Mouse (Mus musculus) midbrain, embryonic 13.5 days (tissue): Measurements from ENCODE around the gene Nr1h5. TPM values are rescaled to one million over a fixed set of nuclear protein-coding genes. Genes with fewer than 3 reads are reported as not detected.
A peak's percentile ranks its signal among the peaks of the same experiment; 100 is the strongest.

Experiments used
- ATAC-seq: fragments of 200-750 bp; cut with Nextera tagmentation; 2 replicates; pipeline ENCODE4 v1.8.0; 2017; ENCODE audit warnings: mild to moderate bottlenecking, moderate TSS enrichment, moderate library complexity
- H3K27ac ChIP-seq: fragments of 300-500 bp; sonication (generic); 2 replicates; pipeline ENCODE4 v1.5.1; 2015; ENCODE audit warnings: inconsistent platforms, mild to moderate bottlenecking, moderate library complexity
- H3K27me3 ChIP-seq: fragments of 300-500 bp; sonication (generic); 2 replicates; pipeline ENCODE4 v1.6.1; 2015; ENCODE audit warnings: mild to moderate bottlenecking, inconsistent platforms
- H3K36me3 ChIP-seq: fragments of 300-500 bp; sonication (generic); 2 replicates; pipeline ENCODE4 v1.6.1; 2015; ENCODE audit warnings: mild to moderate bottlenecking, inconsistent platforms
- H3K4me1 ChIP-seq: fragments of 300-500 bp; sonication (generic); replicated peaks from 2 replicates; pipeline ENCODE4 v1.6.1; 2015; ENCODE audit warnings: inconsistent platforms
- H3K4me2 ChIP-seq: fragments of 300-500 bp; sonication (generic); replicated peaks from 2 replicates; pipeline ENCODE4 v1.6.1; 2015; ENCODE audit warnings: moderate library complexity, mild to moderate bottlenecking, inconsistent platforms
- H3K4me3 ChIP-seq: fragments of 300-500 bp; sonication (generic); replicated peaks from 2 replicates; pipeline ENCODE4 v1.5.1; 2015; ENCODE audit warnings: mild to moderate bottlenecking, inconsistent platforms
- H3K9ac ChIP-seq: fragments of 300-500 bp; sonication (generic); replicated peaks from 2 replicates; pipeline ENCODE4 v1.6.1; 2015; ENCODE audit warnings: mild to moderate bottlenecking, inconsistent platforms
- H3K9me3 ChIP-seq: fragments of 300-500 bp; sonication (generic); 2 replicates; pipeline ENCODE4 v1.6.1; 2016; ENCODE audit warnings: mild to moderate bottlenecking, inconsistent platforms
- WGBS: fragments of 180-500 bp; shearing (Covaris S2); methylation state at CpG from one replicate; pipeline ENCODE4 v1.1.7; 2015; 5-methylcytosine and 5-hydroxymethylcytosine counted together
- polyA plus RNA-seq: library from polyadenylated mRNA; unstranded; fragments of >200 nt; fragmentation: Nextera tagmentation; extraction: Ambion mirVana; gene quantifications from 2 replicates; pipeline ENCODE4 v1.2.1, GENCODE M21; 2015

Nr1h5 gene
- polyA plus RNA-seq, 1 experiment from 2014 or later = not detected

- H3K9me3 ChIP-seq = 0 out of 2 replicates have a peak, but pooled peaks cover 2% of the 10 kb centered on the region
- H3K36me3 ChIP-seq = no peaks in the 10 kb centered on the region
- no peak overlapping the region for H3K27ac ChIP-seq
- H3K4me1 ChIP-seq = peaks cover 6% of the 10 kb centered on the region
- no peaks in the 10 kb centered on the region for H3K27me3 ChIP-seq
- no peak overlapping the region for H3K9ac ChIP-seq
- WGBS = 41% methylated on average over 9 of the region's 9 CpGs
- H3K4me2 ChIP-seq = no peak overlapping the region; the same call in 1 of the 2 replicates
- peak; percentile 71 for ATAC-seq
- no peak overlapping the region for H3K4me3 ChIP-seq
These were observed 6.1 kb upstream of the Nr1h5 start for GRCm38 (mm10) chr3:102970067-102970466.

- Histone ChIP-seq H3K9me3 (no peaks in the 10 kb centered on the region), H3K4me1 (no peaks in the 10 kb centered on the region), H3K27ac (no peak overlapping the region), H3K27me3 (no peaks in the 10 kb centered on the region), H3K4me2 (no peak overlapping the region), H3K4me3 (no peak overlapping the region), H3K9ac (no peak overlapping the region), H3K36me3 (no peaks in the 10 kb centered on the region)
- 53% methylated on average over 3 of the region's 3 CpGs for WGBS
- ATAC-seq = no peak
These were observed 8.3 kb downstream of the Nr1h5 start for GRCm38 (mm10) chr3:102955596-102955995.

GRCm38 (mm10) chr3:102955143-102955542 lies 8.8 kb downstream of the Nr1h5 start:
- Histone ChIP-seq H3K9me3 (no peaks in the 10 kb centered on the region), H3K4me3 (no peak overlapping the region), H3K9ac (no peak overlapping the region), H3K4me1 (no peaks in the 10 kb centered on the region), H3K4me2 (no peak overlapping the region), H3K27me3 (no peaks in the 10 kb centered on the region), H3K36me3 (no peaks in the 10 kb centered on the region), H3K27ac (no peak overlapping the region)
- WGBS = 90% methylated on average over 3 of the region's 3 CpGs
- ATAC-seq = no peak

DNA sequence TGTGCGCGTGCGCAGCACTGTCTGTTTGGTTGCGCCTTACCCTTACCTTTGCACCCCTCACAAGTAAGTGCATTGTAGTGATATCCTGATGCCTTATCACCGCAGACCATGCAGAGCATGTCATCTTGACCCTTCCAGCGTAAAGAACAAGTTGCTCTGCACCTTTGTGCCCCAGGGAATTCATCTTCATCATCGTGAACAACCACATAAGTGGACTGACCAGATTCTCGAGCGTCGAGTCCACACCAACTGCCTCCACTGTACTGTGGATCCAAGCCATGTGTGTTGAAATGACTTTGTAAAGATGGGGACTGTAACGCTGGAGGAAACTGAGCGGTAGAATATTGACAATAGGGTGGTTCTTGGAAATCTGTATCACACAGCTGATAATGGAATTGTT lies 9.5 kb downstream of the Nr1h5 start:
- no peak for ATAC-seq
- no peak overlapping the region for H3K9ac ChIP-seq
- no peak overlapping the region for H3K4me3 ChIP-seq
- no peaks in the 10 kb centered on the region for H3K9me3 ChIP-seq
- WGBS = 95% methylated on average over 12 of the region's 12 CpGs
- H3K4me2 ChIP-seq = no peak overlapping the region
- H3K36me3 ChIP-seq = no peaks in the 10 kb centered on the region
- no peaks in the 10 kb centered on the region for H3K27me3 ChIP-seq
- no peak overlapping the region for H3K27ac ChIP-seq
- no peaks in the 10 kb centered on the region for H3K4me1 ChIP-seq

- Histone ChIP-seq H3K9ac (no peak overlapping the region), H3K27me3 (no peaks in the 10 kb centered on the region), H3K4me3 (no peak overlapping the region), H3K9me3 (no peaks in the 10 kb centered on the region), H3K4me2 (no peak overlapping the region), H3K36me3 (no peaks in the 10 kb centered on the region), H3K27ac (no peak overlapping the region), H3K4me1 (no peaks in the 10 kb centered on the region)
- WGBS = 41% methylated on average over 5 of the region's 5 CpGs
- ATAC-seq = no peak
These were observed 17.1 kb downstream of the Nr1h5 start for GRCm38 (mm10) chr3:102946861-102947260.

GRCm38 (mm10) chr3:102946312-102946711 lies 17.6 kb downstream of the Nr1h5 start:
- Histone ChIP-seq H3K36me3 (no peaks in the 10 kb centered on the region), H3K9me3 (no peaks in the 10 kb centered on the region), H3K27me3 (no peaks in the 10 kb centered on the region), H3K4me3 (no peak overlapping the region), H3K4me2 (no peak overlapping the region), H3K9ac (no peak overlapping the region), H3K4me1 (no peaks in the 10 kb centered on the region), H3K27ac (no peak overlapping the region)
- no peak for ATAC-seq
- WGBS = 87% methylated on average over 3 of the region's 3 CpGs

DNA sequence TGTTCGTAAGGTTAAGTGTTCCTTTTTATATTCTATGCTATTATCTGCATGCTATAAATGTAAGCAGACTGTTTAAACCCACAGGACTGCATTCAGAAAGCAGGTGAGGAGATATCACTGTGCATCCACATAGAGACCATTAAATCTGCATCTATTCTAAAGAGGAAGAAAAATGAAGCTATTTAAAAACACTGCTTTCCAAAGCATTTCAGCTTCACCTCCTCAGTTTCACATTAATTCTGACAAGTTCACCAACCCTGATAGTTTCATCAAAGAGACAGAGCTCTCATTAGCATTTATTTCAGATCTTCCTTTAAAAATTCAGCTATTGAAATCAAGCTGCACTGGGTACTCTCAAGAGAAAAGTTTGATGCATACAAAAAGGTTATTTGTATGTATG lies 25.8 kb downstream of the Nr1h5 start:
- Histone ChIP-seq H3K4me2 (no peak overlapping the region), H3K4me3 (no peak overlapping the region), H3K4me1 (peaks cover 6% of the 10 kb centered on the region; the same call in 1 of the 2 replicates), H3K27ac (no peak overlapping the region), H3K9ac (no peak overlapping the region), H3K36me3 (no peaks in the 10 kb centered on the region), H3K27me3 (no peaks in the 10 kb centered on the region), H3K9me3 (no peaks in the 10 kb centered on the region)
- no peak for ATAC-seq
- WGBS = 82% methylated on average over 1 of the region's 1 CpGs

- Histone ChIP-seq H3K4me2 (no peak within 1 kb of the TSS), H3K27me3 (no peaks in the 10 kb centered on the region), H3K36me3 (no peaks in the 10 kb centered on the region), H3K4me3 (no peak within 1 kb of the TSS), H3K9ac (no peak within 1 kb of the TSS), H3K4me1 (peaks cover 6% of the 10 kb centered on the region; the same call in 1 of the 2 replicates), H3K9me3 (no peaks in the 10 kb centered on the region), H3K27ac (no peak within 1 kb of the TSS)
- WGBS = 95% methylated on average over 78 of the region's 78 CpGs
- no peak for ATAC-seq
These were observed 28.2 kb downstream of the Nr1h5 start, which contains the start of gene Sycp1 for GRCm38 (mm10) chr3:102935451-102936354. TSS of gene Sycp1 (minus strand) at chr3:102936100.

- H3K27me3 ChIP-seq = no peaks in the 10 kb centered on the region
- WGBS = 100% methylated on average over 1 of the region's 1 CpGs
- no peak overlapping the region for H3K4me3 ChIP-seq
- no peaks in the 10 kb centered on the region for H3K4me1 ChIP-seq
- no peak for ATAC-seq
- H3K27ac ChIP-seq = no peak overlapping the region
- H3K4me2 ChIP-seq = no peak overlapping the region
- no peak overlapping the region for H3K9ac ChIP-seq
- H3K36me3 ChIP-seq = no peaks in the 10 kb centered on the region
- no peaks in the 10 kb centered on the region for H3K9me3 ChIP-seq
These were observed 64.8 kb downstream of the Nr1h5 start for GRCm38 (mm10) chr3:102899136-102899535.

Other genes with a start within 250 kb of the Nr1h5 start
- 6.3 and 7.0 TPM in 2 replicates for gene Tspan2, start 229.6 kb downstream of the Nr1h5 start, polyA plus RNA-seq
- gene Tshb, start 181.4 kb downstream of the Nr1h5 start, polyA plus RNA-seq = 0.12 and 0.16 TPM in 2 replicates
- gene Sycp1, start 28.0 kb downstream of the Nr1h5 start, polyA plus RNA-seq = not detected in 2 replicates
- 63.5 and 64.8 TPM in 2 replicates for gene Sike1, start 31.6 kb upstream of the Nr1h5 start, polyA plus RNA-seq
- 476 and 510 TPM in 2 replicates for gene Csde1, start 56.3 kb upstream of the Nr1h5 start, polyA plus RNA-seq
- gene Nras, start 94.2 kb upstream of the Nr1h5 start, polyA plus RNA-seq = 119 and 124 TPM in 2 replicates
- gene Ampd1, start 109.9 kb upstream of the Nr1h5 start, polyA plus RNA-seq = not detected in 2 replicates
- 1.2 and 1.4 TPM in 2 replicates for gene Dennd2c, start 138.5 kb upstream of the Nr1h5 start, polyA plus RNA-seq
- 247 and 261 TPM in 2 replicates for gene Bcas2, start 207.5 kb upstream of the Nr1h5 start, polyA plus RNA-seq